Mouse (Mus musculus) small intestine, adult 2 months (tissue): ENCODE data around the gene Nat14.

ENCODE experiments used
- CTCF ChIP-seq: fragments of 200-500 bp; IDR thresholded peaks from 2 replicates; pipeline ENCODE4 v1.5.1; 2012; ENCODE audit warnings: low read depth, mild to moderate bottlenecking, control low read depth, inconsistent platforms, low read length, moderate library complexity, mixed read lengths; ENCODE audit not compliant: insufficient replicate concordance, insufficient read length; ENCODE audit errors: extremely low read depth
- POLR2A ChIP-seq: fragments of 200-500 bp; IDR thresholded peaks from 2 replicates; pipeline ENCODE4 v1.6.1; 2012; ENCODE audit warnings: low read depth, mild to moderate bottlenecking, control low read depth, inconsistent platforms, low read length, moderate library complexity

GRCm38 (mm10) chr7:4902404-4902803 lies 19.4 kb upstream of the Nat14 start:
- no peak for TF ChIP-seq CTCF
- TF ChIP-seq POLR2A = no peak
